Mouse (Mus musculus): ENCODE data around the gene Rhpn2. TPM values are rescaled to one million over a fixed set of nuclear protein-coding genes. Genes with fewer than 3 reads are reported as not detected.

Rhpn2 gene
- 32.4 and 37.5 TPM in 2 replicates for polyA plus RNA-seq (2015; fragmentation: Nextera tagmentation; extraction: Ambion mirVana)

DNA sequence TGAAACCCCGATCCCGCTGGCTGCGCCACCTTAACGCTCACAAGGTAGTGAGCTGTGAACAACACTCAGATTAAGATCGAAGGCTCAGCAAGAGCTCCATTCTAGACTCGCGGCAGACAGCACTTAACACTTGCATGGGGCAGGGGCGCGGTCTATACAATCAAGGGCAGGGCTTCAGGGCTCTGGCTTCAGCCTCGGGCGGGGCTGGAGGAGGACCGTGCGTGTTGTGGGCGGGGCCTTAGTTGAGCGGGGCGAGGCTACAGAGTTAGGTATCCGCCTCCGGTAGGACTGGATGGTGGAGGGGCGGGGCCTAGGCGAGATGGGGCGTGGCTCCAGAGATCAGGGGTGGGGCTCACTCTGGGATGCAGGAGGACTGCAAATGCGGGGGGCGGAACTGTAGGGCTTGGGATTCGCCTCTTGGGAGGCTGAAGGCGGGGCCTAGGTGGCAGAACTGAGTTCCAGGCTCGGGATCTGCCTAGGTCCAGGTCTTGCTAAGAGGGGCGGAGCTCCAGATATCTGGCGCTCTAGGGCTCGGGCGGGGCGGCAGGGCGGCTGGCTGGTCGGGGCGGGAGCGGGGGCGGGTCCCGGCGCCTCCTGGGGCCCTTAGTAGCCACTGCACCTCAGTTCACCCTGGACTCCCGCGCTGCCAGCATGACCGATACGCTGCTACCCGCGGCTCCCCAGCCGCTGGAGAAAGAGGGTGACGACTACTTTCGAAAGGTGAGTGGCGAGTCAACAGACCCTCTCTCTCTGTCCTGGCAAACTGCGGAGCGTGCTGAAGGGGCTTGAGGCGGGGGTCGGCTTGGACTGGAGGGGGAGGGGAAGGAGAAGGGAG lies at the start of gene Rhpn2:
Gene Rhpn2, plus strand, starts transcription at position 479 of the 835 bp plus-strand sequence.
- Histone ChIP-seq H3K27me3 (ENCODE audit: control insufficient read depth, insufficient read depth, low read length) (no peaks in the 10 kb centered on the region; the same call in 1 of the 2 replicates), H3K27ac (ENCODE audit: low read length) (peak within 1 kb of the TSS; percentile 80), H3K4me1 (ENCODE audit: control insufficient read depth, insufficient read depth, low read length) (peaks cover 9% of the 10 kb centered on the region; the same call in 1 of the 2 replicates), H3K9ac (ENCODE audit: low read length) (peak within 1 kb of the TSS; percentile 79), H3K9me3 (replicated peaks; ENCODE audit: control insufficient read depth, low read length) (no peaks in the 10 kb centered on the region), H3K4me2 (ENCODE audit: low read depth, low read length) (peak within 1 kb of the TSS; percentile 88), H3K36me3 (ENCODE audit: control insufficient read depth, insufficient read depth, low read length) (no peaks in the 10 kb centered on the region), H3K4me3 (replicated peaks; ENCODE audit: low read length) (peak within 1 kb of the TSS; percentile 62)
- ATAC-seq (ENCODE audit: insufficient read depth, low FRiP score): peak; percentile 97
- under 1% methylated on average over 48 of the region's 52 CpGs for WGBS

DNA sequence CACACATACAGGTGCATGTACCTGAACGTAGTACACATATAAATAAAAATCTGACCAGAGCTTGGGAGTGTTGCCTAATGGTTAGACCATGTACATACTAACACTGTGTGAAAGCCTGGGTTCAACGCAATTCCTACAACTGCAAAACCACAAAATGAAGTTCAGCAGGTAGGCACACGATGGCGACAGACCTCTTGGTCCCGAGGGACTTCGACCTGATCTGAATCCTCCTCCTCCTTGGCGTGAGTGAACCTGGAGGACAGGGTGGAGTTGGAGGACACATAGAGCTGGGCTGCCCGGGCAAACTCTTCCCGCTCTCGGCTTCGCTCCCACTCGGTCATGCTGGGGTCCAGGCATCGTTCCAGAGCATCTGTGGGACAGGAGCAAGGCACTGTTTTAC lies 40.5 kb upstream of the Rhpn2 start:
- Histone ChIP-seq H3K9me3 (replicated peaks; ENCODE audit: control insufficient read depth, low read length) (no peaks in the 10 kb centered on the region), H3K4me2 (ENCODE audit: low read depth, low read length) (no peak overlapping the region), H3K4me3 (replicated peaks; ENCODE audit: low read length) (no peak overlapping the region), H3K27me3 (ENCODE audit: control insufficient read depth, insufficient read depth, low read length) (no peaks in the 10 kb centered on the region), H3K36me3 (ENCODE audit: control insufficient read depth, insufficient read depth, low read length) (peaks cover 24% of the 10 kb centered on the region), H3K9ac (ENCODE audit: low read length) (no peak overlapping the region), H3K27ac (ENCODE audit: low read length) (no peak overlapping the region), H3K4me1 (ENCODE audit: control insufficient read depth, insufficient read depth, low read length) (no peaks in the 10 kb centered on the region)
- no peak for ATAC-seq (ENCODE audit: insufficient read depth, low FRiP score)
- WGBS: 90% methylated on average over 13 of the region's 13 CpGs

DNA sequence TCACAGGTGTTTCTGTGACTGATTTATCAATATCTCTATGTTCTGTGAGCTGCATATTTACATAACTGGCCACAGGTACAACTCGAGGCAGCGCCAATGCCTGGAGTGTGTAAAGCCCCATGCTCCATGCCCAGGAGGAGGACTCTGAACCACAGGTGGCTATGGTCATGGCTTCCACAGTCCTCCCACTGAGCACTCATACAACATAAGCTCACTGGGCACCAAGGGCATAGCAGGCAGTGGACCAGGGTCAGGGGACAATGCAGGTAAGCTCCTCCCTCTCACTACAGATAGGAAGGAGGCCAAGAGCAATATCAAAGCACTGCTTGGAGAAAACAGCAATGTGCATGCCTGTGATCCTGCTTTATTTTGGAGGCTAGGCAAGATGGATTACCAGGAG lies 38.3 kb upstream of the Rhpn2 start:
- H3K9me3 ChIP-seq (replicated peaks; ENCODE audit: control insufficient read depth, low read length): no peaks in the 10 kb centered on the region
- no peaks in the 10 kb centered on the region for H3K4me1 ChIP-seq (ENCODE audit: control insufficient read depth, insufficient read depth, low read length)
- no peak overlapping the region for H3K27ac ChIP-seq (ENCODE audit: low read length)
- no peaks in the 10 kb centered on the region for H3K27me3 ChIP-seq (ENCODE audit: control insufficient read depth, insufficient read depth, low read length)
- ATAC-seq (ENCODE audit: insufficient read depth, low FRiP score): no peak
- H3K4me3 ChIP-seq (replicated peaks; ENCODE audit: low read length): no peak overlapping the region
- peaks cover 24% of the 10 kb centered on the region; the same call in 1 of the 2 replicates for H3K36me3 ChIP-seq (ENCODE audit: control insufficient read depth, insufficient read depth, low read length)
- WGBS: 88% methylated on average over 2 of the region's 2 CpGs
- no peak overlapping the region for H3K9ac ChIP-seq (ENCODE audit: low read length)
- H3K4me2 ChIP-seq (ENCODE audit: low read depth, low read length): no peak overlapping the region

DNA sequence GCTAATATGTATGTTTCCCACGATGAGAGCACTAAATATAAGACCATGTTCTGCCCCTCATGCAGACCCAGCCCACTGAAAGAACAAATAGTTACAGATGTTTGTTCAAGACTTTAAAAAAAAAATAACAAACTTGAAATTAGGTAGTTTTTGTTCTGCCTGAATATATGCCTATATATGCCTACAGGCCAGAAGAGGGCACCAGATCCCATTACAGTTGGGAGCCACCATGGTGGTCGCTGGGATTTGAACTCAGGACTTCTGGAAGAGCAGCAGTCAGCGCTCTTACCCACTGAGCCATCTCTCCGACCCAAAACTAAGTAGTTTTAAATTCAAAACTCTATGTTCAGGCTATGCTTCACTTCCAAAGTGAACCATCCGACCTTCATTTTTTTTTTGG lies 36.1 kb upstream of the Rhpn2 start:
- Histone ChIP-seq H3K27me3 (ENCODE audit: control insufficient read depth, insufficient read depth, low read length) (no peaks in the 10 kb centered on the region), H3K36me3 (ENCODE audit: control insufficient read depth, insufficient read depth, low read length) (peaks cover 23% of the 10 kb centered on the region), H3K4me1 (ENCODE audit: control insufficient read depth, insufficient read depth, low read length) (no peaks in the 10 kb centered on the region), H3K9me3 (replicated peaks; ENCODE audit: control insufficient read depth, low read length) (no peaks in the 10 kb centered on the region), H3K4me3 (replicated peaks; ENCODE audit: low read length) (no peak overlapping the region), H3K4me2 (ENCODE audit: low read depth, low read length) (no peak overlapping the region), H3K9ac (ENCODE audit: low read length) (no peak overlapping the region), H3K27ac (ENCODE audit: low read length) (no peak overlapping the region)
- WGBS: 91% methylated on average over 5 of the region's 5 CpGs
- no peak for ATAC-seq (ENCODE audit: insufficient read depth, low FRiP score)

DNA sequence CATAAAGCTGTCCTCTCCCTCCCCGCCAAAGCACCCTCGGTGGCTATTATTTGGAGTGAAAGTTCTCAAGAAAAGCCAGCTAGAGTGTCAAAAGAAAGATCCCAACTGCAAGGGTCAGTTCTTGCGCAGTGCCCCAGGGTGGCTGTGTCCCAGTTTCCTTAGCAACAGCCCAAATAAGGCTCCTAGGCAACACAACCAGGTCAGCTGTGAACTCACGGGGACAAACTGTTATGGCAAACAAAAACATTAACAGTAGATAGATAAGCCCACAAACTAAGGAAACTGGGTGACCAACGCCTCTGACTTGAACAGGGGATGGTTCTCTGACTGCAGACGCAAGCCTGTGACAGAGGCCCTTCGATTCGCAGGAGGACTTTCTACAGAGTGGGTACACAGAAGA lies 34.3 kb upstream of the Rhpn2 start:
- H3K4me2 ChIP-seq (ENCODE audit: low read depth, low read length): no peak overlapping the region

DNA sequence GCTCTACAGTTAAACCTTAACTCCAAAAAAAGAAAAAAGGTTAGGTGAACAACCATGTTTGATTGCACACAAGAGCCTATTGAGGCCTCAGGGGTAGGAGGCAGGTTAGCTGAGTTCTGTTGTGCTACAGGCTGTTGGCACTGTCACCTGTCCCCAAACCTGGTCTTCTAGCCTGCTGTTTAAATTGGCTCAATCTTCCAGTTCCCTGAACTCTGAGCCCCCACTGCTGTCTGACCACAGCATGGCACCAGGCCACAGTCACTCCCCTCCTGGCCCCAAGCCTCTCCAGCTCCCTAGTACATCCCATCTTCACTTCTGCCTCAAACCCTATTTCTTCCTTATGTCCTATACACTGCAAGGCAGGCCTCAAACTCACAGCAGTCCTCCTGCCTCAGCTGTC lies 33.2 kb upstream of the Rhpn2 start:
- Histone ChIP-seq H3K4me3 (replicated peaks; ENCODE audit: low read length) (no peak overlapping the region), H3K36me3 (ENCODE audit: control insufficient read depth, insufficient read depth, low read length) (peaks cover 13% of the 10 kb centered on the region), H3K9ac (ENCODE audit: low read length) (no peak overlapping the region), H3K9me3 (replicated peaks; ENCODE audit: control insufficient read depth, low read length) (no peaks in the 10 kb centered on the region), H3K27me3 (ENCODE audit: control insufficient read depth, insufficient read depth, low read length) (no peaks in the 10 kb centered on the region), H3K4me1 (ENCODE audit: control insufficient read depth, insufficient read depth, low read length) (no peaks in the 10 kb centered on the region), H3K4me2 (ENCODE audit: low read depth, low read length) (no peak overlapping the region), H3K27ac (ENCODE audit: low read length) (no peak overlapping the region)
- ATAC-seq (ENCODE audit: insufficient read depth, low FRiP score): no peak

More for the DNA sequence above, 34.3 kb upstream of the Rhpn2 start:
- H3K36me3 ChIP-seq (ENCODE audit: control insufficient read depth, insufficient read depth, low read length): peaks cover 15% of the 10 kb centered on the region
- no peak overlapping the region for H3K4me3 ChIP-seq (replicated peaks; ENCODE audit: low read length)
- no peaks in the 10 kb centered on the region for H3K4me1 ChIP-seq (ENCODE audit: control insufficient read depth, insufficient read depth, low read length)
- 66% methylated on average over 8 of the region's 8 CpGs for WGBS
- ATAC-seq (ENCODE audit: insufficient read depth, low FRiP score): no peak
- no peaks in the 10 kb centered on the region for H3K9me3 ChIP-seq (replicated peaks; ENCODE audit: control insufficient read depth, low read length)
- no peak overlapping the region for H3K27ac ChIP-seq (ENCODE audit: low read length)
- no peak overlapping the region for H3K9ac ChIP-seq (ENCODE audit: low read length)
- H3K27me3 ChIP-seq (ENCODE audit: control insufficient read depth, insufficient read depth, low read length): no peaks in the 10 kb centered on the region

DNA sequence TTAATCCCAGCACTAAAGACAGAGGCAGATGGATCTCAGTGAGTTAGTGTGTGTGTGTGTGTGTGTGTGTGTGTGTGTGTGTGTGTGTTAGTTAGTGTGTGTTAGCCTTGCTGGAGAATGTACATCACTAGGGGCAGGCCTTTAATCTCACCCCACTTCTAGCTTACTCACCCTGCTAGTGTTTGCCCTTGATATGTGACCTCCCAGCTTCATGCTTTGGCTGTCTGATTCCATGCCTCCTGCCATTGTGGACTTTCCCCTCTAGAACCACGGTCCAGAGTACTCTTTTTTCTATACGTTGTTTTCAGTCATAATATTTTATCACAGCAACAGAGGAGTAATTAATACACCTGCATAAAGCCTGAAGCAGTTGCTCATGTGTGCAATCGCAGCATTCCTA lies 22.8 kb upstream of the Rhpn2 start:
- WGBS: 89% methylated on average over 3 of the region's 3 CpGs
- Histone ChIP-seq H3K4me2 (ENCODE audit: low read depth, low read length) (no peak overlapping the region), H3K27me3 (ENCODE audit: control insufficient read depth, insufficient read depth, low read length) (no peaks in the 10 kb centered on the region), H3K36me3 (ENCODE audit: control insufficient read depth, insufficient read depth, low read length) (no peaks in the 10 kb centered on the region; the same call in 1 of the 2 replicates), H3K9ac (ENCODE audit: low read length) (no peak overlapping the region), H3K4me3 (replicated peaks; ENCODE audit: low read length) (no peak overlapping the region), H3K9me3 (replicated peaks; ENCODE audit: control insufficient read depth, low read length) (no peaks in the 10 kb centered on the region), H3K4me1 (ENCODE audit: control insufficient read depth, insufficient read depth, low read length) (no peaks in the 10 kb centered on the region), H3K27ac (ENCODE audit: low read length) (no peak overlapping the region)
- no peak for ATAC-seq (ENCODE audit: insufficient read depth, low FRiP score)

DNA sequence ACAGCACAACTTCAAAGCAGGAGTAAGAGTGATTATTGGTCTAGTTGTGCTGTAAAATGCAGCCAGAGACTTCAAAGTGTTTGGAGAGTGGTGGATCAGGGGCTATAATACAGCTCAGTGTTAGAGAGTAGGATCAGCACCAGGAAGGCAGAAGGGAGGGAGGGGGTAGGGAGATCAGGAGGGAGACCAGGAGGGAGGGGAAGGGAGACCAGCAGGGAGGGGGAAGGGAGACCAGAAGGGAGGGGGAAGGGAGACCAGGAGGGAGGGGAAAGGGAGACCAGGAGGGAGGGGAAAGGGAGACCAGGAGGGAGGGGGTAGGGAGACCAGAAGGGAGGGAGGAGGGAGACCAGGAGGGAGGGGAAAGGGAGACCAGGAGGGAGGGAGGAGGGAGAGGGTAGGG lies 19.8 kb upstream of the Rhpn2 start:
- no peak for ATAC-seq (ENCODE audit: insufficient read depth, low FRiP score)

DNA sequence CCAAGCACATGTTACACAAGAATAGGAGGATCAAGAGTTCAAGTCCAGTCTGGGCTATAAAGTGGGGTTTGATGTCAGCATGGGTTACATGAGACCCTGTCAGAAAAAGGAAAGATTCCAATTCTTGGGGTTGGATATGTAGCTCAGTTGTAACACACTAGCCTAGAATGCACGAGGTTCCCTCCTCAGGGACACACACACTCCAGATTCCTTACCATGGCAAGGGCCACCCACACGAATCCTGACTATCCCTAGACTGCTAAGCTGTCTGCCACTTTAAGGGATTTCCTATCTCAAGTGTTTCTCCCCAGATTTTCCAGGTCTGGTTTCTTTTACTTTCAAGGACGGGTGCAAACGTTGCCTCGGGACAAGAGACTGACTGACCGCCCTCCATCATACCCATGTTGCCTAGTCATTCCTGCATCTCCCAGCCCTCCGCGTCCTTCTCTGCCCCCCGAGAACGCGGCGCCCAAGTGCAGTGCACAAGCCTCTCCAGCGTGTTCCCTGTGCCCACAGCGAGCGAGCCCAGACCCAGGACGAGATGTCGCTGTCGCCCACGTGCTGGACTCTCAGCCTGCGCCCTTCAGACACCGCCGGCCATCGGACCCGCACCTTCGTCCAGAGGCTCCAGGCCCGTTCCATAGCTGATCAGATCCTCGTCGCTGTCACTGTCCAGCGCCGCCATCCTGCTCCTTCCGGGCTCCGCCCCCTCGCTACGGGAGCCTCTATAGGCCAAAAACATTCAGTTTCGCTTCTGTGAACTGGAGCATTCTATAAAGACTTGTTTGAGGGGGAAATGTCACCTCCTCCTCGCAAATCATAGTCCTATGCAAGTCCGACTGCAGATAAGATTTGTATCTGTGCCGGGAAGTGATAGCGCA lies 16.0 kb upstream of the Rhpn2 start, which contains the start of gene Gpatch1:
Gene Gpatch1, minus strand, starts transcription at position 712 of the 881 bp plus-strand sequence.
- under 1% methylated on average over 39 of the region's 39 CpGs for WGBS
- ATAC-seq (ENCODE audit: insufficient read depth, low FRiP score): peak; percentile 81
- Histone ChIP-seq H3K27ac (ENCODE audit: low read length) (peak within 1 kb of the TSS; percentile 29; the same call in 1 of the 2 replicates), H3K4me2 (ENCODE audit: low read depth, low read length) (peak within 1 kb of the TSS; percentile 63), H3K9ac (ENCODE audit: low read length) (peak within 1 kb of the TSS; percentile 81), H3K4me3 (replicated peaks; ENCODE audit: low read length) (peak within 1 kb of the TSS; percentile 93), H3K4me1 (ENCODE audit: control insufficient read depth, insufficient read depth, low read length) (peaks cover 7% of the 10 kb centered on the region; the same call in 1 of the 2 replicates), H3K9me3 (replicated peaks; ENCODE audit: control insufficient read depth, low read length) (no peaks in the 10 kb centered on the region), H3K27me3 (ENCODE audit: control insufficient read depth, insufficient read depth, low read length) (no peaks in the 10 kb centered on the region), H3K36me3 (ENCODE audit: control insufficient read depth, insufficient read depth, low read length) (no peaks in the 10 kb centered on the region)

More for the DNA sequence above, 19.8 kb upstream of the Rhpn2 start:
- Histone ChIP-seq H3K27me3 (ENCODE audit: control insufficient read depth, insufficient read depth, low read length) (no peaks in the 10 kb centered on the region), H3K4me3 (replicated peaks; ENCODE audit: low read length) (no peak overlapping the region), H3K4me2 (ENCODE audit: low read depth, low read length) (no peak overlapping the region), H3K36me3 (ENCODE audit: control insufficient read depth, insufficient read depth, low read length) (no peaks in the 10 kb centered on the region; the same call in 1 of the 2 replicates), H3K27ac (ENCODE audit: low read length) (no peak overlapping the region), H3K9ac (ENCODE audit: low read length) (no peak overlapping the region), H3K4me1 (ENCODE audit: control insufficient read depth, insufficient read depth, low read length) (peaks cover 7% of the 10 kb centered on the region; the same call in 1 of the 2 replicates), H3K9me3 (replicated peaks; ENCODE audit: control insufficient read depth, low read length) (no peaks in the 10 kb centered on the region)
